Mouse (Mus musculus) heart, embryonic 15.5 days (tissue): ENCODE results near the gene Tmem72. TPM values are rescaled to one million over a fixed set of nuclear protein-coding genes. Genes with fewer than 3 reads are reported as not detected.
A peak's percentile ranks its signal among the peaks of the same experiment; 100 is the strongest.

Source experiments
- ATAC-seq: fragments of 200-750 bp; cut with Nextera tagmentation; replicated peaks from 2 replicates; pipeline ENCODE4 v1.8.0; 2017; ENCODE audit warnings: low read depth, moderate TSS enrichment; ENCODE audit not compliant: insufficient number of reproducible peaks, insufficient read depth, low FRiP score
- H3K27ac ChIP-seq: fragments of 300-500 bp; sonication (generic); 2 replicates; pipeline ENCODE4 v1.5.1; 2015; ENCODE audit warnings: mild to moderate bottlenecking, inconsistent platforms
- H3K27me3 ChIP-seq: fragments of 300-500 bp; sonication (generic); 2 replicates; pipeline ENCODE4 v1.6.1; 2015; ENCODE audit warnings: inconsistent platforms
- H3K36me3 ChIP-seq: fragments of 300-500 bp; sonication (generic); 2 replicates; pipeline ENCODE4 v1.6.1; 2015; ENCODE audit warnings: mild to moderate bottlenecking, inconsistent platforms
- H3K4me1 ChIP-seq: fragments of 300-500 bp; sonication (generic); replicated peaks from 2 replicates; pipeline ENCODE4 v1.6.1; 2015; ENCODE audit warnings: inconsistent platforms
- H3K4me2 ChIP-seq: fragments of 300-500 bp; sonication (generic); 2 replicates; pipeline ENCODE4 v1.6.1; 2015; ENCODE audit warnings: inconsistent platforms, mild to moderate bottlenecking, moderate library complexity
- H3K4me3 ChIP-seq: fragments of 300-500 bp; sonication (generic); 2 replicates; pipeline ENCODE4 v1.5.1; 2015; ENCODE audit warnings: mild to moderate bottlenecking, inconsistent platforms
- H3K9ac ChIP-seq: fragments of 300-500 bp; sonication (generic); 2 replicates; pipeline ENCODE4 v1.6.1; 2015; ENCODE audit warnings: mild to moderate bottlenecking, inconsistent platforms
- H3K9me3 ChIP-seq: fragments of 300-500 bp; sonication (generic); replicated peaks from 2 replicates; pipeline ENCODE4 v1.6.1; 2016; ENCODE audit warnings: inconsistent platforms
- WGBS: fragments of 180-500 bp; shearing (Covaris S2); methylation state at CpG from one replicate; pipeline ENCODE4 v1.1.7; 2015; ENCODE audit warnings: mixed read lengths; 5-methylcytosine and 5-hydroxymethylcytosine counted together
- polyA plus RNA-seq: library from polyadenylated mRNA; unstranded; fragments of >200 nt; fragmentation: Nextera tagmentation; extraction: Ambion mirVana; gene quantifications from 2 replicates; pipeline ENCODE4 v1.2.1, GENCODE M21; 2015

Gene Tmem72
- polyA plus RNA-seq, 1 experiment from 2014 or later = 0.04 TPM

GRCm38 (mm10) chr6:116647763-116648162 lies 69.0 kb downstream of the Tmem72 start:
- no peaks in the 10 kb centered on the region for H3K27me3 ChIP-seq
- 0 out of 2 replicates have a peak, but pooled peaks have one; percentile 8 for ATAC-seq

GRCm38 (mm10) chr6:116644335-116644734 lies 72.4 kb downstream of the Tmem72 start:
- 19% methylated on average over 3 of the region's 3 CpGs for WGBS
- ATAC-seq = peak; percentile 83
- H3K4me1 ChIP-seq = peaks cover 39% of the 10 kb centered on the region
- H3K4me3 ChIP-seq = no peak overlapping the region
- no peak overlapping the region for H3K4me2 ChIP-seq
- H3K27ac ChIP-seq = peak overlapping the region; percentile 84
- no peaks in the 10 kb centered on the region for H3K9me3 ChIP-seq
- H3K9ac ChIP-seq = no peak overlapping the region
- H3K36me3 ChIP-seq = no peaks in the 10 kb centered on the region
- no peaks in the 10 kb centered on the region for H3K27me3 ChIP-seq

More at GRCm38 (mm10) chr6:116647763-116648162, 69.0 kb downstream of the Tmem72 start:
- peaks cover 50% of the 10 kb centered on the region for H3K4me1 ChIP-seq
- 0 out of 2 replicates have a peak overlapping the region, but pooled peaks have one; percentile 15 for H3K27ac ChIP-seq
- H3K4me2 ChIP-seq = no peak overlapping the region
- H3K9ac ChIP-seq = no peak overlapping the region
- 60% methylated on average over 12 of the region's 12 CpGs for WGBS
- H3K9me3 ChIP-seq = no peaks in the 10 kb centered on the region
- no peak overlapping the region for H3K4me3 ChIP-seq
- no peaks in the 10 kb centered on the region for H3K36me3 ChIP-seq

GRCm38 (mm10) chr6:116643881-116644280 lies 72.8 kb downstream of the Tmem72 start:
- peaks cover 39% of the 10 kb centered on the region for H3K4me1 ChIP-seq
- peak overlapping the region; percentile 84 for H3K27ac ChIP-seq
- H3K36me3 ChIP-seq = no peaks in the 10 kb centered on the region
- no peak overlapping the region for H3K9ac ChIP-seq
- WGBS = 56% methylated on average over 4 of the region's 4 CpGs
- no peak overlapping the region for H3K4me2 ChIP-seq
- no peak for ATAC-seq
- H3K9me3 ChIP-seq = no peaks in the 10 kb centered on the region
- no peak overlapping the region for H3K4me3 ChIP-seq
- H3K27me3 ChIP-seq = no peaks in the 10 kb centered on the region

GRCm38 (mm10) chr6:116642942-116643341 lies 73.8 kb downstream of the Tmem72 start:
- Histone ChIP-seq H3K4me2 (no peak overlapping the region), H3K36me3 (no peaks in the 10 kb centered on the region), H3K4me3 (no peak overlapping the region), H3K4me1 (peaks cover 46% of the 10 kb centered on the region), H3K9me3 (no peaks in the 10 kb centered on the region), H3K9ac (no peak overlapping the region), H3K27me3 (no peaks in the 10 kb centered on the region), H3K27ac (peak overlapping the region; percentile 84; the same call in 1 of the 2 replicates)
- no peak for ATAC-seq
- WGBS = 70% methylated on average over 11 of the region's 11 CpGs

GRCm38 (mm10) chr6:116639663-116640062 lies 77.0 kb downstream of the Tmem72 start:
- H3K36me3 ChIP-seq = no peaks in the 10 kb centered on the region
- no peaks in the 10 kb centered on the region for H3K27me3 ChIP-seq
- H3K9ac ChIP-seq = no peak overlapping the region
- H3K4me3 ChIP-seq = no peak overlapping the region
- H3K4me1 ChIP-seq = peaks cover 61% of the 10 kb centered on the region
- peak overlapping the region; percentile 24; the same call in 1 of the 2 replicates for H3K27ac ChIP-seq
- H3K9me3 ChIP-seq = no peaks in the 10 kb centered on the region
- no peak overlapping the region for H3K4me2 ChIP-seq
- no peak for ATAC-seq
- WGBS = 50% methylated on average over 2 of the region's 2 CpGs

GRCm38 (mm10) chr6:116638871-116639270 lies 77.8 kb downstream of the Tmem72 start:
- ATAC-seq = no peak
- H3K36me3 ChIP-seq = no peaks in the 10 kb centered on the region
- no peak overlapping the region for H3K9ac ChIP-seq
- no peak overlapping the region for H3K4me3 ChIP-seq
- no peak overlapping the region for H3K4me2 ChIP-seq
- H3K9me3 ChIP-seq = no peaks in the 10 kb centered on the region
- H3K27me3 ChIP-seq = no peaks in the 10 kb centered on the region
- H3K4me1 ChIP-seq = peaks cover 63% of the 10 kb centered on the region
- H3K27ac ChIP-seq = no peak overlapping the region
- 78% methylated on average over 2 of the region's 2 CpGs for whole genome bisulfite sequencing

GRCm38 (mm10) chr6:116637496-116637895 lies 79.2 kb downstream of the Tmem72 start:
- Histone ChIP-seq H3K4me2 (no peak overlapping the region), H3K9me3 (no peaks in the 10 kb centered on the region), H3K4me1 (peaks cover 55% of the 10 kb centered on the region), H3K27ac (peak overlapping the region; percentile 97; the same call in 1 of the 2 replicates), H3K36me3 (no peaks in the 10 kb centered on the region), H3K4me3 (no peak overlapping the region), H3K27me3 (no peaks in the 10 kb centered on the region), H3K9ac (no peak overlapping the region)
- WGBS = 58% methylated on average over 5 of the region's 5 CpGs
- ATAC-seq = no peak

GRCm38 (mm10) chr6:116636581-116637235 lies 80.0 kb downstream of the Tmem72 start:
- Histone ChIP-seq H3K27ac (peak overlapping the region; percentile 97), H3K4me2 (no peak overlapping the region), H3K9ac (no peak overlapping the region), H3K9me3 (no peaks in the 10 kb centered on the region), H3K4me1 (peaks cover 52% of the 10 kb centered on the region), H3K27me3 (no peaks in the 10 kb centered on the region), H3K4me3 (no peak overlapping the region), H3K36me3 (no peaks in the 10 kb centered on the region)
- 63% methylated on average over 9 of the region's 9 CpGs for WGBS
- ATAC-seq = no peak

GRCm38 (mm10) chr6:116635251-116636180 lies 81.2 kb downstream of the Tmem72 start:
- H3K4me1 ChIP-seq = peaks cover 52% of the 10 kb centered on the region
- no peaks in the 10 kb centered on the region for H3K36me3 ChIP-seq
- no peak overlapping the region for H3K4me2 ChIP-seq
- H3K9me3 ChIP-seq = no peaks in the 10 kb centered on the region
- ATAC-seq = peak; percentile 96
- 20% methylated on average over 10 of the region's 10 CpGs for WGBS
- 0 out of 2 replicates have a peak overlapping the region, but pooled peaks have one; percentile 7 for H3K9ac ChIP-seq
- peak overlapping the region; percentile 97 for H3K27ac ChIP-seq
- H3K27me3 ChIP-seq = no peaks in the 10 kb centered on the region
- no peak overlapping the region for H3K4me3 ChIP-seq

GRCm38 (mm10) chr6:116633741-116634695 lies 82.7 kb downstream of the Tmem72 start:
- ATAC-seq = no peak

More at GRCm38 (mm10) chr6:116633741-116634695, 82.7 kb downstream of the Tmem72 start:
- WGBS = 90% methylated on average over 17 of the region's 17 CpGs
- Histone ChIP-seq H3K4me3 (no peak overlapping the region), H3K27me3 (no peaks in the 10 kb centered on the region), H3K9me3 (no peaks in the 10 kb centered on the region), H3K36me3 (no peaks in the 10 kb centered on the region), H3K9ac (no peak overlapping the region), H3K27ac (peak overlapping the region; percentile 97), H3K4me2 (no peak overlapping the region), H3K4me1 (peaks cover 54% of the 10 kb centered on the region)
